Mouse (Mus musculus): Measurements from ENCODE around the gene Trim14. TPM values are rescaled to one million over a fixed set of nuclear protein-coding genes. Genes with fewer than 3 reads are reported as not detected.

Gene Trim14
- polyA plus RNA-seq, 1 experiment from 2014 or later, result 0.64 TPM

- peaks cover 29% of the 10 kb centered on the region for H3K4me1 ChIP-seq
- WGBS, result 65% methylated on average over 9 of the region's 9 CpGs
- peaks cover 66% of the 10 kb centered on the region for H3K27me3 ChIP-seq (replicated peaks; ENCODE audit: low read depth, poor library complexity, severe bottlenecking)
- no peak overlapping the region for H3K27ac ChIP-seq (replicated peaks)
- no peak for DNase-seq (ENCODE audit: low spot score)
- no peaks in the 10 kb centered on the region for H3K9me3 ChIP-seq
- H3K4me3 ChIP-seq, result no peak overlapping the region
- no peaks in the 10 kb centered on the region for H3K36me3 ChIP-seq (replicated peaks)
Observed at GRCm38 (mm10) chr4:46539167-46539566, 3.2 kb upstream of the Trim14 start.

- no peaks in the 10 kb centered on the region for H3K9me3 ChIP-seq
- DNase-seq (ENCODE audit: low spot score), result no peak
- peak overlapping the region; percentile 60 for H3K4me3 ChIP-seq
- peaks cover 87% of the 10 kb centered on the region for H3K27me3 ChIP-seq (replicated peaks; ENCODE audit: low read depth, poor library complexity, severe bottlenecking)
- peak overlapping the region; percentile 35; the same call in 1 of the 2 replicates for H3K27ac ChIP-seq (replicated peaks)
- peaks cover 27% of the 10 kb centered on the region for H3K4me1 ChIP-seq
- no peaks in the 10 kb centered on the region for H3K36me3 ChIP-seq (replicated peaks)
- WGBS, result 6% methylated on average over 16 of the region's 16 CpGs
Observed at GRCm38 (mm10) chr4:46535094-46535830, 679 bp downstream of the Trim14 start.

- peak; percentile 45 for DNase-seq (ENCODE audit: low spot score)
- no peak overlapping the region; the same call in 1 of the 2 replicates for H3K27ac ChIP-seq (replicated peaks)
- no peaks in the 10 kb centered on the region for H3K9me3 ChIP-seq
- H3K4me1 ChIP-seq, result peaks cover 30% of the 10 kb centered on the region
- 10% methylated on average over 29 of the region's 29 CpGs for WGBS
- H3K4me3 ChIP-seq, result peak overlapping the region; percentile 44
- H3K36me3 ChIP-seq (replicated peaks), result no peaks in the 10 kb centered on the region
- peaks cover 80% of the 10 kb centered on the region for H3K27me3 ChIP-seq (replicated peaks; ENCODE audit: low read depth, poor library complexity, severe bottlenecking)
Observed at GRCm38 (mm10) chr4:46533934-46534720, 1.8 kb downstream of the Trim14 start.

- 71% methylated on average over 7 of the region's 7 CpGs for WGBS
- no peak overlapping the region for H3K27ac ChIP-seq (replicated peaks)
- H3K27me3 ChIP-seq (replicated peaks; ENCODE audit: low read depth, poor library complexity, severe bottlenecking), result peaks cover 75% of the 10 kb centered on the region
- H3K36me3 ChIP-seq (replicated peaks), result no peaks in the 10 kb centered on the region
- no peak for DNase-seq (ENCODE audit: low spot score)
- no peaks in the 10 kb centered on the region for H3K9me3 ChIP-seq
- H3K4me3 ChIP-seq, result no peak overlapping the region
- H3K4me1 ChIP-seq, result peaks cover 28% of the 10 kb centered on the region
Observed at GRCm38 (mm10) chr4:46532926-46533325, 3.0 kb downstream of the Trim14 start.

GRCm38 (mm10) chr4:46532511-46532910, 3.4 kb downstream of the Trim14 start:
- Histone ChIP-seq H3K4me3 (no peak overlapping the region), H3K27ac (replicated peaks) (no peak overlapping the region), H3K27me3 (replicated peaks; ENCODE audit: low read depth, poor library complexity, severe bottlenecking) (peaks cover 71% of the 10 kb centered on the region), H3K36me3 (replicated peaks) (no peaks in the 10 kb centered on the region), H3K9me3 (no peaks in the 10 kb centered on the region), H3K4me1 (peaks cover 32% of the 10 kb centered on the region)
- WGBS, result 84% methylated on average over 2 of the region's 2 CpGs
- DNase-seq (ENCODE audit: low spot score), result no peak

GRCm38 (mm10) chr4:46529722-46530121, 6.2 kb downstream of the Trim14 start:
- Histone ChIP-seq H3K36me3 (replicated peaks) (no peaks in the 10 kb centered on the region), H3K27me3 (replicated peaks; ENCODE audit: low read depth, poor library complexity, severe bottlenecking) (peaks cover 55% of the 10 kb centered on the region), H3K4me1 (peaks cover 22% of the 10 kb centered on the region), H3K9me3 (no peaks in the 10 kb centered on the region), H3K4me3 (no peak overlapping the region), H3K27ac (replicated peaks) (no peak overlapping the region)
- 48% methylated on average over 7 of the region's 7 CpGs for WGBS
- DNase-seq (ENCODE audit: low spot score), result no peak

GRCm38 (mm10) chr4:46527558-46527926, 8.4 kb downstream of the Trim14 start:
- WGBS, result 4% methylated on average over 7 of the region's 7 CpGs
- Histone ChIP-seq H3K36me3 (replicated peaks) (no peaks in the 10 kb centered on the region), H3K9me3 (no peaks in the 10 kb centered on the region), H3K4me1 (peaks cover 13% of the 10 kb centered on the region), H3K27me3 (replicated peaks; ENCODE audit: low read depth, poor library complexity, severe bottlenecking) (peaks cover 33% of the 10 kb centered on the region), H3K27ac (replicated peaks) (peak overlapping the region; percentile 75), H3K4me3 (peak overlapping the region; percentile 52)
- no peak for DNase-seq (ENCODE audit: low spot score)

GRCm38 (mm10) chr4:46526798-46527557, 9.0 kb downstream of the Trim14 start:
- peak overlapping the region; percentile 52 for H3K4me3 ChIP-seq
- no peak for DNase-seq (ENCODE audit: low spot score)
- peak overlapping the region; percentile 75 for H3K27ac ChIP-seq (replicated peaks)

GRCm38 (mm10) chr4:46526226-46526625, 9.7 kb downstream of the Trim14 start:
- DNase-seq (ENCODE audit: low spot score), result no peak
- H3K4me3 ChIP-seq, result no peak overlapping the region
- peaks cover 13% of the 10 kb centered on the region for H3K4me1 ChIP-seq
- no peaks in the 10 kb centered on the region for H3K36me3 ChIP-seq (replicated peaks)
- no peak overlapping the region for H3K27ac ChIP-seq (replicated peaks)
- peaks cover 22% of the 10 kb centered on the region; the same call in 1 of the 2 replicates for H3K27me3 ChIP-seq (replicated peaks; ENCODE audit: low read depth, poor library complexity, severe bottlenecking)
- WGBS, result 89% methylated on average over 3 of the region's 3 CpGs
- H3K9me3 ChIP-seq, result no peaks in the 10 kb centered on the region

More at GRCm38 (mm10) chr4:46526798-46527557, 9.0 kb downstream of the Trim14 start:
- H3K36me3 ChIP-seq (replicated peaks), result no peaks in the 10 kb centered on the region
- 32% methylated on average over 17 of the region's 17 CpGs for WGBS
- peaks cover 28% of the 10 kb centered on the region; the same call in 1 of the 2 replicates for H3K27me3 ChIP-seq (replicated peaks; ENCODE audit: low read depth, poor library complexity, severe bottlenecking)
- H3K9me3 ChIP-seq, result no peaks in the 10 kb centered on the region
- H3K4me1 ChIP-seq, result peaks cover 13% of the 10 kb centered on the region

GRCm38 (mm10) chr4:46523324-46523723, 12.6 kb downstream of the Trim14 start:
- no peak overlapping the region for H3K4me3 ChIP-seq
- peaks cover 19% of the 10 kb centered on the region for H3K4me1 ChIP-seq
- no peak for DNase-seq (ENCODE audit: low spot score)
- H3K36me3 ChIP-seq (replicated peaks), result no peaks in the 10 kb centered on the region
- WGBS, result 89% methylated on average over 4 of the region's 4 CpGs
- no peaks in the 10 kb centered on the region for H3K9me3 ChIP-seq
- no peak overlapping the region for H3K27ac ChIP-seq (replicated peaks)
- peaks cover 13% of the 10 kb centered on the region; the same call in 1 of the 2 replicates for H3K27me3 ChIP-seq (replicated peaks; ENCODE audit: low read depth, poor library complexity, severe bottlenecking)

GRCm38 (mm10) chr4:46521457-46521856, 14.5 kb downstream of the Trim14 start:
- no peak overlapping the region for H3K27ac ChIP-seq (replicated peaks)
- WGBS, result 80% methylated on average over 10 of the region's 10 CpGs
- no peaks in the 10 kb centered on the region for H3K36me3 ChIP-seq (replicated peaks)
- H3K4me3 ChIP-seq, result no peak overlapping the region
- DNase-seq (ENCODE audit: low spot score), result no peak
- peaks cover 10% of the 10 kb centered on the region for H3K4me1 ChIP-seq
- no peaks in the 10 kb centered on the region for H3K9me3 ChIP-seq
- peaks cover 2% of the 10 kb centered on the region; the same call in 1 of the 2 replicates for H3K27me3 ChIP-seq (replicated peaks; ENCODE audit: low read depth, poor library complexity, severe bottlenecking)

GRCm38 (mm10) chr4:46520491-46520890, 15.4 kb downstream of the Trim14 start:
- WGBS, result 83% methylated on average over 2 of the region's 2 CpGs

More at GRCm38 (mm10) chr4:46520491-46520890, 15.4 kb downstream of the Trim14 start:
- Histone ChIP-seq H3K27me3 (replicated peaks; ENCODE audit: low read depth, poor library complexity, severe bottlenecking) (no peaks in the 10 kb centered on the region), H3K9me3 (no peaks in the 10 kb centered on the region), H3K4me3 (no peak overlapping the region), H3K4me1 (peaks cover 10% of the 10 kb centered on the region), H3K27ac (replicated peaks) (no peak overlapping the region), H3K36me3 (replicated peaks) (no peaks in the 10 kb centered on the region)
- no peak for DNase-seq (ENCODE audit: low spot score)

All from embryonic facial prominence, embryonic 10.5 days (tissue).